Mouse (Mus musculus): Measurements from ENCODE around the gene Gm44805. TPM values are rescaled to one million over a fixed set of nuclear protein-coding genes. Genes with fewer than 3 reads are reported as not detected.

Gm44805 gene
- total and polyA plus RNA-seq, 2 experiments from 2014 or later: not detected

- Histone ChIP-seq H3K36me3 (ENCODE audit: insufficient read depth, low read length) (peaks cover 18% of the 10 kb centered on the region), H3K27me3 (ENCODE audit: insufficient read depth, low read length) (no peaks in the 10 kb centered on the region), H3K9ac (replicated peaks; ENCODE audit: low read length, poor library complexity, severe bottlenecking) (peak overlapping the region; percentile 64), H3K4me1 (ENCODE audit: insufficient read depth, low read length) (0 out of 2 replicates have a peak, but pooled peaks cover 6% of the 10 kb centered on the region), H3K4me2 (ENCODE audit: low read depth, low read length, poor library complexity, severe bottlenecking) (peak overlapping the region; percentile 52), H3K4me3 (ENCODE audit: low read depth, low read length) (peak overlapping the region; percentile 34), H3K27ac (ENCODE audit: low read depth, low read length) (peak overlapping the region; percentile 67), H3K9me3 (ENCODE audit: low read length) (no peaks in the 10 kb centered on the region)
- ATAC-seq (ENCODE audit: low FRiP score) (0 out of 2 replicates have a peak, but pooled peaks have one; percentile 0), DNase-seq (ENCODE audit: low spot score) (peak; percentile 31)
- TF ChIP-seq CTCF (IDR thresholded peaks at IDR 0.05): peak; percentile 57
- WGBS: 3% methylated on average over 28 of the region's 28 CpGs
Measured at GRCm38 (mm10) chr7:19697949-19698906, 17.0 kb upstream of the Gm44805 start.

GRCm38 (mm10) chr7:19696336-19696873, 15.2 kb upstream of the Gm44805 start:
- DNase-seq (ENCODE audit: low spot score) (no peak), ATAC-seq (ENCODE audit: low FRiP score) (no peak)
- no peak; the same call in 1 of the 2 replicates for TF ChIP-seq CTCF (IDR thresholded peaks at IDR 0.05)
- Histone ChIP-seq H3K4me1 (ENCODE audit: insufficient read depth, low read length) (0 out of 2 replicates have a peak, but pooled peaks cover 6% of the 10 kb centered on the region), H3K27ac (ENCODE audit: low read depth, low read length) (no peak overlapping the region), H3K4me3 (ENCODE audit: low read depth, low read length) (no peak overlapping the region), H3K4me2 (ENCODE audit: low read depth, low read length, poor library complexity, severe bottlenecking) (peak overlapping the region; percentile 24; the same call in 1 of the 2 replicates), H3K27me3 (ENCODE audit: insufficient read depth, low read length) (no peaks in the 10 kb centered on the region), H3K9ac (replicated peaks; ENCODE audit: low read length, poor library complexity, severe bottlenecking) (no peak overlapping the region), H3K9me3 (ENCODE audit: low read length) (no peaks in the 10 kb centered on the region), H3K36me3 (ENCODE audit: insufficient read depth, low read length) (peaks cover under 1% of the 10 kb centered on the region; the same call in 1 of the 2 replicates)
- 95% methylated on average over 34 of the region's 34 CpGs for WGBS

GRCm38 (mm10) chr7:19695881-19696280, 14.7 kb upstream of the Gm44805 start:
- H3K9ac ChIP-seq (replicated peaks; ENCODE audit: low read length, poor library complexity, severe bottlenecking): no peak overlapping the region
- WGBS: 89% methylated on average over 6 of the region's 6 CpGs
- no peaks in the 10 kb centered on the region for H3K9me3 ChIP-seq (ENCODE audit: low read length)
- H3K4me1 ChIP-seq (ENCODE audit: insufficient read depth, low read length): 0 out of 2 replicates have a peak, but pooled peaks cover 6% of the 10 kb centered on the region
- H3K27me3 ChIP-seq (ENCODE audit: insufficient read depth, low read length): no peaks in the 10 kb centered on the region
- H3K4me2 ChIP-seq (ENCODE audit: low read depth, low read length, poor library complexity, severe bottlenecking): no peak overlapping the region
- H3K27ac ChIP-seq (ENCODE audit: low read depth, low read length): no peak overlapping the region
- H3K36me3 ChIP-seq (ENCODE audit: insufficient read depth, low read length): no peaks in the 10 kb centered on the region
- no peak overlapping the region for H3K4me3 ChIP-seq (ENCODE audit: low read depth, low read length)
- ATAC-seq (ENCODE audit: low FRiP score) (no peak), DNase-seq (ENCODE audit: low spot score) (no peak)
- TF ChIP-seq CTCF (IDR thresholded peaks at IDR 0.05): no peak

- peak overlapping the region; percentile 44 for H3K27ac ChIP-seq (ENCODE audit: low read depth, low read length)
- no peak for TF ChIP-seq CTCF (IDR thresholded peaks at IDR 0.05)
- no peak for DNase-seq (ENCODE audit: low spot score)
Measured at GRCm38 (mm10) chr7:19695213-19695594, 14.0 kb upstream of the Gm44805 start.

GRCm38 (mm10) chr7:19694336-19695212, 13.4 kb upstream of the Gm44805 start:
- no peak for ATAC-seq (ENCODE audit: low FRiP score)
- no peak overlapping the region for H3K9ac ChIP-seq (replicated peaks; ENCODE audit: low read length, poor library complexity, severe bottlenecking)
- no peaks in the 10 kb centered on the region for H3K36me3 ChIP-seq (ENCODE audit: insufficient read depth, low read length)
- H3K27me3 ChIP-seq (ENCODE audit: insufficient read depth, low read length): no peaks in the 10 kb centered on the region
- no peak overlapping the region for H3K4me3 ChIP-seq (ENCODE audit: low read depth, low read length)
- no peak for TF ChIP-seq CTCF (IDR thresholded peaks at IDR 0.05)
- 87% methylated on average over 10 of the region's 10 CpGs for WGBS
- no peak overlapping the region for H3K4me2 ChIP-seq (ENCODE audit: low read depth, low read length, poor library complexity, severe bottlenecking)
- H3K4me1 ChIP-seq (ENCODE audit: insufficient read depth, low read length): 0 out of 2 replicates have a peak, but pooled peaks cover 6% of the 10 kb centered on the region
- DNase-seq (ENCODE audit: low spot score): peak; percentile 18
- peak overlapping the region; percentile 44 for H3K27ac ChIP-seq (ENCODE audit: low read depth, low read length)
- no peaks in the 10 kb centered on the region for H3K9me3 ChIP-seq (ENCODE audit: low read length)

More at GRCm38 (mm10) chr7:19695213-19695594, 14.0 kb upstream of the Gm44805 start:
- Histone ChIP-seq H3K4me3 (ENCODE audit: low read depth, low read length) (no peak overlapping the region), H3K36me3 (ENCODE audit: insufficient read depth, low read length) (no peaks in the 10 kb centered on the region), H3K9me3 (ENCODE audit: low read length) (no peaks in the 10 kb centered on the region), H3K4me1 (ENCODE audit: insufficient read depth, low read length) (0 out of 2 replicates have a peak, but pooled peaks cover 6% of the 10 kb centered on the region), H3K27me3 (ENCODE audit: insufficient read depth, low read length) (no peaks in the 10 kb centered on the region), H3K4me2 (ENCODE audit: low read depth, low read length, poor library complexity, severe bottlenecking) (no peak overlapping the region), H3K9ac (replicated peaks; ENCODE audit: low read length, poor library complexity, severe bottlenecking) (no peak overlapping the region)
- ATAC-seq (ENCODE audit: low FRiP score): no peak
- WGBS: 63% methylated on average over 8 of the region's 8 CpGs
